Mouse (Mus musculus) forebrain, embryonic 11.5 days (tissue): Measurements from ENCODE around the gene Ncapg2. TPM values are rescaled to one million over a fixed set of nuclear protein-coding genes. Genes with fewer than 3 reads are reported as not detected.

Experiments used
- polyA plus RNA-seq: library from polyadenylated mRNA; unstranded; fragments of >200 nt; fragmentation: Nextera tagmentation; extraction: Ambion mirVana; gene quantifications from 2 replicates; pipeline ENCODE4 v1.2.1, GENCODE M21; 2014

Gene Ncapg2
- polyA plus RNA-seq, 1 experiment from 2014 or later = 57.3 TPM

Other genes with a start within 250 kb of the Ncapg2 start
- 16.4 and 18.1 TPM in 2 replicates for gene Wdr60, start 142.4 kb upstream of the Ncapg2 start, polyA plus RNA-seq
- gene Gm11027, start 130.0 kb upstream of the Ncapg2 start, polyA plus RNA-seq = not detected in 2 replicates
- gene Esyt2, start 124.2 kb upstream of the Ncapg2 start, polyA plus RNA-seq = 19.1 and 20.8 TPM in 2 replicates
- gene Ptprn2, start 80.3 kb downstream of the Ncapg2 start, polyA plus RNA-seq = 6.8 and 7.1 TPM in 2 replicates